Mouse (Mus musculus): ENCODE data around the gene Itgb1bp1. TPM values are rescaled to one million over a fixed set of nuclear protein-coding genes. Genes with fewer than 3 reads are reported as not detected.

Gene Itgb1bp1
- polyA plus RNA-seq, 1 experiment from 2014 or later, result 20.3 TPM

GRCm38 (mm10) chr12:21217776-21218444 lies 68.2 kb downstream of the Itgb1bp1 start:
- H3K27me3 ChIP-seq, result no peaks in the 10 kb centered on the region
- H3K9me3 ChIP-seq (replicated peaks), result no peaks in the 10 kb centered on the region
- peaks cover 9% of the 10 kb centered on the region for H3K4me1 ChIP-seq (replicated peaks)
- no peak overlapping the region for H3K4me3 ChIP-seq (replicated peaks)
- no peak overlapping the region for H3K9ac ChIP-seq
- 0 out of 2 replicates have a peak, but pooled peaks cover 3% of the 10 kb centered on the region for H3K36me3 ChIP-seq (replicated peaks)
- no peak for ATAC-seq (ENCODE audit: insufficient read depth)
- H3K27ac ChIP-seq (replicated peaks), result no peak overlapping the region
- WGBS (ENCODE audit: insufficient replicate concordance), result 23% methylated on average over 11 of the region's 11 CpGs
- peak overlapping the region; percentile 15; the same call in 1 of the 2 replicates for H3K4me2 ChIP-seq

- H3K4me3 ChIP-seq (replicated peaks), result no peak overlapping the region
- peaks cover 9% of the 10 kb centered on the region for H3K4me1 ChIP-seq (replicated peaks)
- H3K9ac ChIP-seq, result no peak overlapping the region
- H3K27me3 ChIP-seq, result no peaks in the 10 kb centered on the region
- no peaks in the 10 kb centered on the region for H3K9me3 ChIP-seq (replicated peaks)
- 0 out of 2 replicates have a peak, but pooled peaks cover 3% of the 10 kb centered on the region for H3K36me3 ChIP-seq (replicated peaks)
- no peak overlapping the region for H3K27ac ChIP-seq (replicated peaks)
- H3K4me2 ChIP-seq, result no peak overlapping the region
- 73% methylated on average over 8 of the region's 8 CpGs for WGBS (ENCODE audit: insufficient replicate concordance)
- no peak for ATAC-seq (ENCODE audit: insufficient read depth)
Observed at GRCm38 (mm10) chr12:21214551-21215165, 71.4 kb downstream of the Itgb1bp1 start.

DNA sequence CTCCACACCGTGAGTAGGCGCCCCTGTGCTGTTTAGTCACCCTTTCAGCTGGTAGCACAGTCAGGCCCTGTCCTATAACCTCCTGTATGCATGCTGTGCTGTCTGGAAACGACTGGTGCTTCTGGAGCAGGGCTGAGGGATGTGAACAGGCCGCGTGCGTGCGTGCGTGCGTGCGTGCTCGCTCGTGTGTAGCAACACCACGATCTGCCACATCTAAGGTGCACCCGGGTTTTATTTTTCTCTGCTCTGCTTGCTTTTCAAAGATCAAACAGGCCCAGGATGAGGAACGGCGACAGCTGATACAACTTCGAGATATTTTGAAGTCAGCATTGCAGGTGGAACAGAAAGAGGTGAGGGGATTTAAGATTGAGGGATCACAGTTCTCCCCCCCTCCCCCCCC lies 73.2 kb downstream of the Itgb1bp1 start:
- 0 out of 2 replicates have a peak, but pooled peaks cover 3% of the 10 kb centered on the region for H3K36me3 ChIP-seq (replicated peaks)
- 79% methylated on average over 17 of the region's 17 CpGs for WGBS (ENCODE audit: insufficient replicate concordance)
- H3K4me1 ChIP-seq (replicated peaks), result peaks cover 8% of the 10 kb centered on the region
- no peaks in the 10 kb centered on the region for H3K9me3 ChIP-seq (replicated peaks)
- no peaks in the 10 kb centered on the region for H3K27me3 ChIP-seq
- H3K4me2 ChIP-seq, result no peak overlapping the region
- no peak overlapping the region for H3K27ac ChIP-seq (replicated peaks)
- no peak for ATAC-seq (ENCODE audit: insufficient read depth)
- H3K4me3 ChIP-seq (replicated peaks), result no peak overlapping the region
- no peak overlapping the region for H3K9ac ChIP-seq

- Histone ChIP-seq H3K9ac (no peak overlapping the region), H3K4me3 (replicated peaks) (no peak overlapping the region), H3K27me3 (no peaks in the 10 kb centered on the region), H3K9me3 (replicated peaks) (no peaks in the 10 kb centered on the region), H3K4me1 (replicated peaks) (peaks cover 30% of the 10 kb centered on the region), H3K27ac (replicated peaks) (no peak overlapping the region), H3K36me3 (replicated peaks) (no peaks in the 10 kb centered on the region), H3K4me2 (no peak overlapping the region)
- 62% methylated on average over 10 of the region's 10 CpGs for WGBS (ENCODE audit: insufficient replicate concordance)
- no peak for ATAC-seq (ENCODE audit: insufficient read depth)
Observed at GRCm38 (mm10) chr12:21209273-21209672, 76.8 kb downstream of the Itgb1bp1 start.

DNA sequence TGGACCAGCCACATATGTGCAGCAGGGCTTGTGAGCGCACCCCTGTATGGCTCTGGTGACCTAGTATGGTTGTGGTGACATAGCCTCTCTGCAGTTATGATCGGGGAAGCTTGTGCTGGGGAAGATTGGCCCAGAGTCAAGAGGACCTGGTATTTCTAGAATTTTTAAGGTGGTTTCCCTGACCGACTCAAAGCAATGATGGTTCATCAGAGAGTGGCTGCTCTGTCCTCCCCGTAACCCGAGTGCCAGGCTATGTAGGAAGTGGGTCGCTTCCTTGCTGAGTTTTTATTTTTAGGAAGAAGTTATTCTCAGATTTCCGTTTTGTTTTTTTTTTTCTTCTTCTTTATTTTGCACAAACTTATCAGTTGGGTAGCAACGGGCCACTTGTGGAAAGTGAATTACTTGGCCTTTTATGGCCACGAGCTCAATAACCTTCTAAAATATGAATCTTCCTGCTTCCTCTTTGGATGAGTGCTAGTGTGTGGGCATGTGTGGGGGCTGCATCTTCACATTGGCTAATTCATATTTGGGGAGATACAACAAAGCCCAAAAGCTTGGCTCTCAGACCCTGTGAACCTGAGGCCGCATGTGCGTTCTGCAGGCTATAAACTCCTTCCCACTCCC lies 77.8 kb downstream of the Itgb1bp1 start:
- Histone ChIP-seq H3K4me3 (replicated peaks) (no peak overlapping the region), H3K36me3 (replicated peaks) (no peaks in the 10 kb centered on the region), H3K9ac (no peak overlapping the region), H3K4me1 (replicated peaks) (peaks cover 35% of the 10 kb centered on the region), H3K9me3 (replicated peaks) (no peaks in the 10 kb centered on the region), H3K4me2 (no peak overlapping the region), H3K27ac (replicated peaks) (no peak overlapping the region), H3K27me3 (no peaks in the 10 kb centered on the region)
- WGBS (ENCODE audit: insufficient replicate concordance), result 48% methylated on average over 11 of the region's 11 CpGs
- no peak for ATAC-seq (ENCODE audit: insufficient read depth)

DNA sequence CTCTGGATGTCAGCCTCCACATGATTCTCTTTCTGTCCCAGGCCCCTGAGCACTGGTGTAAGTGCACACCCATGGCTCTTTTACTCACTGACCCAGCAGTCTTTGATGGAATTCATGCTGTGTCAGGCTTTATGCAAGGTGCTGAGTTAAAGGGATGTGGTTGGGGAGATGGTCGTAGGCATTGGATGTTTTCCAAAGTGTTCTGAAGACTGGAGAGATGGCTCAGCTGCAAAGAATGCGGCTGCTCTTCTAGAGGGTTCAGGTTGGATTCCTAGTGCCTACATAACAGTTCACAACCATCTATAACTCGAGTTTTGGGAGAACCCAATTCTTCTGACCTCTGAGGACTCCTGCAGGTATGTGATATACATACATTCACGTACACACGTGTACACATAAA lies 78.7 kb downstream of the Itgb1bp1 start:
- no peak overlapping the region for H3K4me2 ChIP-seq
- ATAC-seq (ENCODE audit: insufficient read depth), result no peak
- H3K4me1 ChIP-seq (replicated peaks), result peaks cover 35% of the 10 kb centered on the region
- H3K36me3 ChIP-seq (replicated peaks), result no peaks in the 10 kb centered on the region
- WGBS (ENCODE audit: insufficient replicate concordance), result 58% methylated on average over 5 of the region's 5 CpGs
- no peak overlapping the region for H3K9ac ChIP-seq
- H3K4me3 ChIP-seq (replicated peaks), result no peak overlapping the region
- H3K27ac ChIP-seq (replicated peaks), result no peak overlapping the region
- H3K9me3 ChIP-seq (replicated peaks), result no peaks in the 10 kb centered on the region
- H3K27me3 ChIP-seq, result no peaks in the 10 kb centered on the region

- 32% methylated on average over 4 of the region's 4 CpGs for WGBS (ENCODE audit: insufficient replicate concordance)
- H3K27me3 ChIP-seq, result no peaks in the 10 kb centered on the region
- peaks cover 38% of the 10 kb centered on the region for H3K4me1 ChIP-seq (replicated peaks)
- no peaks in the 10 kb centered on the region for H3K9me3 ChIP-seq (replicated peaks)
- H3K9ac ChIP-seq, result no peak overlapping the region
- H3K36me3 ChIP-seq (replicated peaks), result no peaks in the 10 kb centered on the region
- H3K27ac ChIP-seq (replicated peaks), result no peak overlapping the region
- H3K4me3 ChIP-seq (replicated peaks), result no peak overlapping the region
- peak; percentile 34; the same call in 1 of the 2 replicates for ATAC-seq (ENCODE audit: insufficient read depth)
- H3K4me2 ChIP-seq, result no peak overlapping the region
Observed at GRCm38 (mm10) chr12:21205799-21206198, 80.3 kb downstream of the Itgb1bp1 start.

GRCm38 (mm10) chr12:21204701-21205312 lies 81.3 kb downstream of the Itgb1bp1 start:
- Histone ChIP-seq H3K4me1 (replicated peaks) (peaks cover 38% of the 10 kb centered on the region), H3K9ac (no peak overlapping the region), H3K9me3 (replicated peaks) (no peaks in the 10 kb centered on the region), H3K27ac (replicated peaks) (no peak overlapping the region), H3K4me2 (no peak overlapping the region), H3K36me3 (replicated peaks) (no peaks in the 10 kb centered on the region), H3K4me3 (replicated peaks) (no peak overlapping the region), H3K27me3 (no peaks in the 10 kb centered on the region)
- ATAC-seq (ENCODE audit: insufficient read depth), result no peak
- 37% methylated on average over 11 of the region's 11 CpGs for WGBS (ENCODE audit: insufficient replicate concordance)

DNA sequence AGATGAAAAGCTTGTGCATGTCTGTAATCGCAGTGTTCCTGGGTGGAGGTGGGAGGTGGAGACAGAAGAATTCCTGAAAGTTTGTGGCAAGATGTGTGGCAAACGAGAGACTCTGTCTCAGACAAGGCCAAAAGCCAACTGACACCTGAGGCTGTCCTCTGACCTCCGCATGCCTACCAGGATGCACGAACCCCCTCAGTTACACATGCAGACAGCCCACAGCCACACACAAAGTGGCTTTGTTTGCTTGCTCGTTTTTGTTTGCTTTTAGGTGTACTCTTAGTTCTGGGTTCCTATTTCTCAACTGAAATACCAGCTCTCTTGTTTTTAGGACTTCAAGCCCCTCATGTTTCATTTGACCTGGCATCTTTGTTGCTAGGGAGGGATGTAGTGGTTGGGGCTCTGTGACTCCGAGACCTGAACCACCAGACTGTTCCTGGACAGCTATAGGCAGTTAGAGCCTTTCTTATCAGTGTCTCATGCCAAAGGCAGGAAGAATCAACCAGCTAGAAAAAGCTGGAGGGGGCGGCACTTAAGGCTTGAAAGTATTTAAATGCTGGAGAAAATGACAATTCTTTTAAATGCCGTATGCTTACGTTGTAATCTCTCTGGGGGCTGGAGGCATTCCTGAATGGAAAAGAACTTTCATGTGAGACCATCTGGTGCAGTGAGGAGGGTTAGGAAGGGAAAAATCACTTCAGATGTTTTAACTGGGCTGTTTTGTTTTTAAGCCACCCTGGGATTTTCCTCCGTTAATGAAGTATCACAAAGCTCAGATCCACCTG lies 84.4 kb downstream of the Itgb1bp1 start:
- peaks cover 30% of the 10 kb centered on the region for H3K4me1 ChIP-seq (replicated peaks)
- ATAC-seq (ENCODE audit: insufficient read depth), result 0 out of 2 replicates have a peak, but pooled peaks have one; percentile 49

DNA sequence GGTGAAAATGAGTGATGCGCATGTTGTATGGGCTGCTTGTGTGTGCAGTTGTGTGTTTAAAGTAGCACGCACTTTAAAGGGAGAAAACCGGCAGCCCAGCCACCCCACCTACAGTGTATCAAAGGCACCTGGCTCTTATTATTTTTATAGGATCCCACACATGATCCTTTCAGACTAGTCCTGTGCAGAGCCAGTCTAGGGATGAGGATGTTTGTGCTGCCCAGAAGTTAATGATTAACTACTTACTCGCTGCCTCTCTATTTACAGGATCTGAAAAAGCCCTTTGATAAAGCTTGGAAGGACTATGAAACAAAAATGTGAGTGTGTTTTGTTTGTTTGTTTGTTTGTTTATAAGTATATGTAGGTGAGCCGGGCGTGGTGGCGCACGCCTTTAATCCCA lies 85.5 kb downstream of the Itgb1bp1 start:
- no peaks in the 10 kb centered on the region for H3K9me3 ChIP-seq (replicated peaks)
- peaks cover 20% of the 10 kb centered on the region for H3K4me1 ChIP-seq (replicated peaks)
- WGBS (ENCODE audit: insufficient replicate concordance), result 76% methylated on average over 8 of the region's 8 CpGs
- peak overlapping the region; percentile 59; the same call in 1 of the 2 replicates for H3K27ac ChIP-seq (replicated peaks)
- no peak for ATAC-seq (ENCODE audit: insufficient read depth)
- H3K36me3 ChIP-seq (replicated peaks), result no peaks in the 10 kb centered on the region
- H3K4me2 ChIP-seq, result no peak overlapping the region
- H3K9ac ChIP-seq, result no peak overlapping the region
- H3K27me3 ChIP-seq, result no peaks in the 10 kb centered on the region
- H3K4me3 ChIP-seq (replicated peaks), result no peak overlapping the region

More for the DNA sequence above, 84.4 kb downstream of the Itgb1bp1 start:
- no peaks in the 10 kb centered on the region for H3K36me3 ChIP-seq (replicated peaks)
- H3K9me3 ChIP-seq (replicated peaks), result no peaks in the 10 kb centered on the region
- H3K4me2 ChIP-seq, result no peak overlapping the region
- no peak overlapping the region for H3K4me3 ChIP-seq (replicated peaks)
- no peaks in the 10 kb centered on the region for H3K27me3 ChIP-seq
- H3K27ac ChIP-seq (replicated peaks), result peak overlapping the region; percentile 59
- WGBS (ENCODE audit: insufficient replicate concordance), result 45% methylated on average over 10 of the region's 10 CpGs
- H3K9ac ChIP-seq, result no peak overlapping the region

Measured in liver, embryonic 15.5 days (tissue).